Mouse (Mus musculus): ENCODE results near the gene AC129217.1. TPM values are rescaled to one million over a fixed set of nuclear protein-coding genes. Genes with fewer than 3 reads are reported as not detected.

AC129217.1 gene
- not detected for total RNA-seq (2021)
- long read RNA-seq, experiment 1, result 0 reads
- long read RNA-seq, experiment 2, result 0 reads

DNA sequence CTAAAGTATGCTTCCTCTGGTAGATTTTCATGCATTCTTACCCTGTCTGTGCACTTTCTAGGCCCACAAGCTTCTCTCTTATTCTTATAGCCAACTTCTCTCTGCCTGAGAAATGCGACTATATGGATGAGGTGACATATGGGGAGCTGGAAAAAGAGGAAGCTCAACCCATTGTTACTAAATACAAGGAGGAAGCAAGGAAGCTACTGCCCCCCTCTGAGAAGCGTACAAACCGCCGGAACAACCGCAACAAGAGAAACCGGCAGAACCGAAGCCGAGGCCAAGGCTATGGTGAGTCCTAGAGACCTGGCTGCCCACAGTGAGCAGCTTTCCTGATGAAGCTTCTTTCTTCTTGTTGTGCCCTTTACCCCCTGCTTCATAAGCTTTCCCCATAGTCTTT is at the start of gene AC129217.1:
Gene AC129217.1 (plus strand): TSS at position 114 of the 400 bp plus-strand sequence.
- DNase-seq, result no peak
- intact Hi-C loops (cut with DNase I), result loop anchor here (5.0 kb wide), 1 partner anchor 83 kb away; no protein-coding TSS in a partner anchor

DNA sequence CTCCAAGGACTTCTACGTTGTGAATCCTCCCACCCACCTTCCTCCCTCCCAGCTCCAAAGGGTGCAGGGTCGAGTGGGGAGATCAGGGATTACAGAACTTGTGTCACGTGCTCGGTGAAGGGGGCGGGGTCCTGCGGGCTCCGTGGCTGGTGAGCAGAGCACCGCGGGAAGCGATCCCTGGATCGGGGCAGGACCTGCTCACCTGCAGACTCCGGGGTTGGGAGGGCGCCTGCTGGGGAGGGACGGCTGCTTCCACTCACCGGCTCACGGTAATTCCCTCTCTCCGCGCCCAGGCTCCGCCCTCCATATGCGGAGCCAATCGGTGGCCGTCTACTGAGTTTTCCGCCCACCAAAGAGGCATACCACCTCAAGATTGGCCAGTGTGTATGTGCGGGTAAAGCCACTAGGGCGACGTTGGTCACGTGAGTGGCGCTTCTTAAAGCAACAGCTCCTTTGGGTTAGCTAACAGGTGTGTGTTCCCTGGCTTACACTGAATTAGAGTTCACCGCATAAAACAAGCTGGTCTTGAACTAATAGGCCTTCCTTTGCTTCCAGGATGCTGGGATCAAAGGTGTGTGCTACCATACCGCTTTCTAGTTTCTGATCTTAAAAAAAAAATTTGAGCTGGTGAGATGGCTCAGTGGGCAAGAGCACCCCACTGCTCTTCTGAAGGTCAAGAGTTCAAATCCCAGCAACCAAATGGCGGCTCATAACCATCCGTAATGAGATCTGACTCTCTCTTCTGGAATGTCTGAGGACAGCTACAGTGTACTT is 43.4 kb upstream of the AC129217.1 start, which contains the start of gene Taf6l:
Gene Taf6l (minus strand): TSS at position 410 of the 774 bp plus-strand sequence.
- intact Hi-C loops (cut with DNase I), result no loop called here
- DNase-seq, result peak; percentile 85 to 91

DNA sequence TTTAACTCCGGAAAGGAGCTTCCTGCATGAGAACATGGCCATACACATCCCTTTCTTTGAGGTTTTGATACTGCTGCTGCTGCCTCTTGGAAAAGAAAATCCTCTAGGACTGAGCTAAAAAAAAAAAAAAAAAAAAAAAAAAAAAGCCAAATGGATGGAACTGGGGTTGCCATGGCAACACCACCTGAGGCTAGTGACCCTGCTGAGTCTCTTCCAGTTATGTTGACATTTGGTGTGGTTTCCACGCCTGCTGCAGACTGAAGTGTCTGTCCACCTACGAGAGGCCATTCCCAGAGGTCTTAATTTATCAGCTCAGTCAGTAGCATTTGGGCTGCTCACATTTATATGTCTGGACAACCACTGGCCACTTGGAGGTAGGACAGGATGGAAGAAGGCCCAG is 41.1 kb upstream of the AC129217.1 start:
- intact Hi-C loops (cut with DNase I), result no loop called here
- DNase-seq, result no peak

DNA sequence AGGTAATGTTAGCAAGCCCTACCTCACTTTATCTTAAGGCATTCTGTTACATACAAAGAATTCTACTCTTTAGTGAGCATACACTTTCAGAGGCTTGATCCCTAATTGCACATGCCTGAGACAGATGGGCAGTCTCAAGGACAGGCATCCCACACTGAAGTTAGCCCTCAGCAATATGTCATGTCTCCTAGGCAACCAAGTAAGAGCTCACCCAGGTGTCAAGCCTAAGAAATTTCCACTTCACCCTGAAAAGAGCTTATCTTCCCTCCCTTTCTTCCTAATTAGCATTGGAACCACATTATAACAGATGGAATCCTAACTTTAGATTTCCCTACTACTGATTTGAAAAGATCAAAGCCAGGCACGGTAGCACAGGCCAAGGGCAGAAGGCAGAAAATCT is 40.4 kb upstream of the AC129217.1 start:
- intact Hi-C loops (cut with DNase I), result no loop called here
- DNase-seq, result no peak

- DNase-seq, result no peak
- intact Hi-C loops (cut with DNase I), result no loop called here
Observed at GRCm38 (mm10) chr19:8790171-8790570, 39.4 kb upstream of the AC129217.1 start.

DNA sequence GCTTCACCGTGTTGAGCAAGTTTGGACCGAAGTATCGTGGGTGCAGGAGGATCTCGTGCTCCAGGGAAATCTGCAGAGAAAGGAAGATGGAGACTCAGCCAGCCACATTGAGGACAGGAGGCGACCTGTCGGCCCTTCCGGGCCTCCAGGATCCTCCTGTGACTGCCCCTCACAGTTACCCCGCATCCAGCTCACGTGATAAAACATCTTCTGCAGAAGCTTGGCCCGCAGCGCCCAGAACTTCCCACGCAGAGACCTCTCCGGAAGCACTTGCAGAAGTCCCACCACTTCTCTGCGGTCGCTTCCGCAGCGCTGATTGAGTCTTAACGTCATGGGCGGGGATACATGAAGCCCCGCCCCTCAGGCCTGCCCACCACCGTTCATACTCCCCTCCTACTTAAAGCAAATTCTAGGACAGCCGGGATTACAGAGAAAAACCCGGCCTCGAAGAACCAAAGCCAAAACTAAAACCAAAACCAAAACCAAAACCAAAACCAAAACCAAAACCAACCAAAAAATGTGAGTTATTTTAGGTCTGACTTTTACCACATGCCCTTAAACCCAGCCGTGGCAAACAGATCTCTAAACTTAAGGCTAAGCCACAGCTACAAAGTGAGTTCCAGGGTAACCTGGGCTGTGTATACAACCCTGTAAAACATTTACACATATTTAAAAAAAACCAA is 31.2 kb upstream of the AC129217.1 start, which contains the start of gene Polr2g:
Gene Polr2g (minus strand): TSS at position 314 of the 683 bp plus-strand sequence.
- intact Hi-C loops (cut with DNase I), result no loop called here
- peak; percentile 91 to 92 for DNase-seq

DNA sequence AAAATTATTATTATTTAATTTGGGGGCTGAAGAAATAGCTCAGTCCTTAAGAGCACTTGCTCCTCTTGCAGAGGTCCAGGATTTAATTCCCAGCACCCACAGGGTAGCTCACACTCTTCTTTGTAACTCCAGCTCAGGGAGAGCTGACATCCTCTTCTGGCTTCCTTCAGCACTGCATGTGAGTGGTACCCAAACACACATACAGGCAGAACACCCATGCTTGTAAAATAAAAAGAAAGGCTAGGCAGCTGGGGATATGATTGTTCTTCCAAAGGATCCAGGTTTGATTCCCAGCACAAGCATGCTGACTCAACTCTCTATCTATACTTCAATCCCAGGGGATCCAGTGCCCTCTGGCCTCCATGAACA is 30.6 kb upstream of the AC129217.1 start:
- intact Hi-C loops (cut with DNase I), result no loop called here
- no peak for DNase-seq

- DNase-seq, result peak; percentile 88 to 90
- intact Hi-C loops (cut with DNase I), result loop anchor here (2.0 to 5.0 kb wide), 2 partner anchors 15 to 60 kb away; partner anchors contain the start of genes 1700092M07Rik and Stx5a
Observed at GRCm38 (mm10) chr19:8802130-8802821, 27.3 kb upstream of the AC129217.1 start, which contains the start of gene Zbtb3. TSS of gene Zbtb3 (plus strand) at chr19:8802555.

- no peak for DNase-seq
- intact Hi-C loops (cut with DNase I), result loop anchor here (2.0 to 5.0 kb wide), 2 partner anchors 14 to 61 kb away; partner anchors contain the start of genes 1700092M07Rik and Stx5a
Observed at GRCm38 (mm10) chr19:8803204-8803780, 26.3 kb upstream of the AC129217.1 start.

- intact Hi-C loops (cut with DNase I), result loop anchor here (2.0 to 5.0 kb wide), 2 partner anchors 13 to 62 kb away; partner anchors contain the start of genes 1700092M07Rik and Stx5a
- no peak for DNase-seq
Observed at GRCm38 (mm10) chr19:8803879-8804660, 25.5 kb upstream of the AC129217.1 start.

DNA sequence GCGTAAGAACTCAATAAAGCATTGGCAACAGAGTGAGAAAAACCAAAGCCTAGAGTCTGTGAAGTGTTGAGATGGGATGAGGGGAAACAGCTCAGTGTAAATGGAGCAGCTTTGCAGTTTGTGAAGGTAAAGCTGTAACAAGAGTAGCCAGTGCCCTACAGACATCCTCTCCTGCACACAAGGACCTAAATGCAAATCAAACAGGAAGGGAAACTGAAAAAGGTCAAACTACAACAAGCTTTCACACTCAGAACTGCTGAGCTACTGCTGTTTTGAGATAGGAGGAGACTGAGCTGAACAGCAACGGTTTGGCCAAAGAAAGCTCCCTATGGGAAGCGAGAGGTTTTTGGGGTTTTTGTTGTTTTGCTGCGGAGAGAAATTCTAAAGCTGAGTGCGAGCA is 22.8 kb upstream of the AC129217.1 start:
- intact Hi-C loops (cut with DNase I), result no loop called here

GRCm38 (mm10) chr19:8815812-8816211 is 13.8 kb upstream of the AC129217.1 start:
- intact Hi-C loops (cut with DNase I), result loop anchor here (2.0 to 5.0 kb wide), 3 partner anchors 13 to 99 kb away; partner anchors contain the start of genes Tmem179b, Tmem223 and Zbtb3
- DNase-seq, result no peak

More for the DNA sequence above, 22.8 kb upstream of the AC129217.1 start:
- DNase-seq, result no peak

GRCm38 (mm10) chr19:8817001-8817400 is 12.6 kb upstream of the AC129217.1 start:
- intact Hi-C loops (cut with DNase I), result loop anchor here (2.0 to 5.0 kb wide), 3 partner anchors 14 to 100 kb away; partner anchors contain the start of genes Tmem179b, Tmem223 and Zbtb3
- DNase-seq, result no peak

- intact Hi-C loops (cut with DNase I), result loop anchor here (5.0 kb wide), 2 partner anchors 46 to 101 kb away; partner anchors contain the start of genes Tmem179b and Tmem223
Observed at GRCm38 (mm10) chr19:8818301-8818798, 11.2 kb upstream of the AC129217.1 start.

DNA sequence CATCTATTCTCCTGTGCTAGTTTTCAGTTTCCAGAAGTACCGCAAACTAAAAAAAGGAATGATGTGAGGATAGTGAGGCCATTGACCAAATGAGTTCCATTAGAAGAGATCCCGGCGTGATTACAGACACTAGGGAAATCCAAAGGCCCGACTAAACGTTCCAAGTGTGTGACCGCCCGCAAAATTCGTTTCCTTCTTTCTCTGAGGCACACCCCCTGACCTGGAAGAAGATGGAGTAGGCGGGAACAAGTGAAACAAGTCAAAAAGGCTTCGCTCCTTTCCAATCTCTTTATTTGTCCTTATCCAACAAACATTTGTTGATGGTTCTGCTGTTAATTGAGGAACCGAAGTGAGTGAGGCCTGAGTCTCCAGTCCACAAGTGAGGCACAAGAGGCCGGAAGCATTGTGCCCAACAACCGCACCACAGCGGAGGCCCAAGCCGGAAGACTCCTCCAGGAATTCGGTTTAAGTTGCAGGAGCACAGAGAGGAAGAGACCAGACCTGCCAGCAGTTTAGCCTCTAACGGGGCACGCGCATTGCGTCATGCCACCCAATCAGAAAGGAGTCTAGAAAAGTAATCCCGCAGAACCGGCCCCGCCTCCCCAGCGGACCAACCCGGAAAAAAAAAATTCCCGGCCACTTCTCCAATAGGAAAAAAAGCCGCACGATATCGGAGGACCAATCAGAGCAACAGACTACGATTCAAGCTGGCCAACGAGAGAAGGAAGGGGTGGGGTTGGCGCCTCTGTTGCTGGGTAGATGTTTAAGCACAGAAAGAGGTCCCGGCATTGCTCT is 10.6 kb upstream of the AC129217.1 start, which contains the start of gene Ttc9c:
Gene Ttc9c (minus strand): TSS at position 533 of the 795 bp plus-strand sequence.
- intact Hi-C loops (cut with DNase I), result loop anchor here (5.0 kb wide), 2 partner anchors 47 to 102 kb away; partner anchors contain the start of genes Tmem179b and Tmem223
- peak; percentile 94 for DNase-seq

More at GRCm38 (mm10) chr19:8818301-8818798, 11.2 kb upstream of the AC129217.1 start:
- DNase-seq, result no peak

GRCm38 (mm10) chr19:8819596-8820423 is 9.8 kb upstream of the AC129217.1 start, which contains the start of gene Hnrnpul2:
TSS of gene Hnrnpul2 (plus strand) at chr19:8820010.
- DNase-seq, result peak; percentile 98 to 99
- intact Hi-C loops (cut with DNase I), result loop anchor here (5.0 kb wide), 2 partner anchors 48 to 103 kb away; partner anchors contain the start of genes Tmem179b and Tmem223
